Mouse (Mus musculus) forebrain, postnatal 0 days (tissue): ENCODE measurements around the gene Slc25a23. TPM values are rescaled to one million over a fixed set of nuclear protein-coding genes. Genes with fewer than 3 reads are reported as not detected.

Experiments used
- ATAC-seq: fragments of 200-750 bp; cut with Nextera tagmentation; 2 replicates; pipeline ENCODE4 v1.8.0; 2017; ENCODE audit warnings: mild to moderate bottlenecking, moderate library complexity
- DNase-seq: peaks from one replicate; pipeline ENCODE4 v3.0.0-alpha.2; 2015
- H3K27ac ChIP-seq: fragments of 300-500 bp; sonication (generic); 2 replicates; pipeline ENCODE4 v1.5.1; 2014; ENCODE audit warnings: low read depth, mild to moderate bottlenecking, antibody characterized with exemption, low read length, moderate library complexity, mixed read lengths
- H3K27me3 ChIP-seq: fragments of 300-500 bp; sonication (generic); 2 replicates; pipeline ENCODE4 v1.6.1; 2014; ENCODE audit warnings: mild to moderate bottlenecking, low read length, mixed read lengths; ENCODE audit not compliant: insufficient read depth
- H3K36me3 ChIP-seq: fragments of 300-500 bp; sonication (generic); 2 replicates; pipeline ENCODE4 v1.6.1; 2014; ENCODE audit warnings: mild to moderate bottlenecking, moderate library complexity; ENCODE audit not compliant: insufficient read depth
- H3K4me1 ChIP-seq: fragments of 300-500 bp; sonication (generic); 2 replicates; pipeline ENCODE4 v1.6.1; 2014; ENCODE audit warnings: antibody characterized with exemption; ENCODE audit not compliant: insufficient read depth
- H3K4me2 ChIP-seq: fragments of 300-500 bp; sonication (generic); 2 replicates; pipeline ENCODE4 v1.6.1; 2014; ENCODE audit warnings: low read depth, mild to moderate bottlenecking, moderate library complexity
- H3K4me3 ChIP-seq: fragments of 300-500 bp; sonication (generic); 2 replicates; pipeline ENCODE4 v1.5.1; 2014; ENCODE audit warnings: low read depth, low read length, mixed read lengths
- H3K9ac ChIP-seq: fragments of 300-500 bp; sonication (generic); 2 replicates; pipeline ENCODE4 v1.6.1; 2014; ENCODE audit warnings: mild to moderate bottlenecking
- H3K9me3 ChIP-seq: fragments of 300-500 bp; sonication (generic); 2 replicates; pipeline ENCODE4 v1.6.1; 2016; ENCODE audit warnings: low read length
- CTCF ChIP-seq: sonication (generic); IDR thresholded peaks from 2 replicates; pipeline ENCODE4 v1.5.1; 2016; ENCODE audit warnings: antibody characterized with exemption, control low read depth, low read depth
- WGBS: fragments of 180-500 bp; shearing (Covaris S2); extraction: QIAGEN DNeasy Blood & Tissue Kit; methylation state at CpG from one replicate; pipeline ENCODE4 v1.1.7; 2014; 5-methylcytosine and 5-hydroxymethylcytosine counted together
- polyA plus RNA-seq: library from polyadenylated mRNA; unstranded; fragments of >200 nt; fragmentation: Nextera tagmentation; extraction: Ambion mirVana; gene quantifications from 2 replicates; pipeline ENCODE4 v1.2.1, GENCODE M21; 2015
- total RNA-seq: library from RNA; depleted of rRNA; stranded (reverse); fragments of >200 nt; gene quantifications from 2 replicates; pipeline ENCODE4 v1.2.3, GENCODE M21; 2014; rRNA removed

Gene Slc25a23
- total and polyA plus RNA-seq, 2 experiments from 2014 or later = 43.2 to 101 TPM

- Histone ChIP-seq H3K9me3 (no peaks in the 10 kb centered on the region), H3K36me3 (peaks cover 67% of the 10 kb centered on the region), H3K27ac (no peak overlapping the region), H3K27me3 (no peaks in the 10 kb centered on the region), H3K4me1 (no peaks in the 10 kb centered on the region), H3K4me3 (no peak overlapping the region), H3K4me2 (no peak overlapping the region), H3K9ac (no peak overlapping the region)
- no peak for TF ChIP-seq CTCF
- 92% methylated on average over 7 of the region's 7 CpGs for WGBS
- DNase-seq (no peak), ATAC-seq (no peak)
Observed at GRCm38 (mm10) chr17:57003994-57004393, 55.7 kb downstream of the Slc25a23 start.

GRCm38 (mm10) chr17:57001228-57001627 lies 58.4 kb downstream of the Slc25a23 start:
- H3K4me3 ChIP-seq = no peak overlapping the region

GRCm38 (mm10) chr17:56999968-57000609 lies 59.6 kb downstream of the Slc25a23 start, which contains the start of gene Pspn:
Pspn (minus strand) TSS chr17:57000018.
- Histone ChIP-seq H3K4me2 (no peak within 1 kb of the TSS), H3K27me3 (no peaks in the 10 kb centered on the region), H3K9me3 (no peaks in the 10 kb centered on the region), H3K4me1 (no peaks in the 10 kb centered on the region), H3K36me3 (peaks cover 59% of the 10 kb centered on the region), H3K27ac (no peak within 1 kb of the TSS), H3K4me3 (no peak within 1 kb of the TSS), H3K9ac (no peak within 1 kb of the TSS)
- ATAC-seq (no peak), DNase-seq (no peak)
- TF ChIP-seq CTCF = no peak
- 91% methylated on average over 9 of the region's 9 CpGs for WGBS

More at GRCm38 (mm10) chr17:57001228-57001627, 58.4 kb downstream of the Slc25a23 start:
- no peak overlapping the region for H3K27ac ChIP-seq
- no peaks in the 10 kb centered on the region for H3K9me3 ChIP-seq
- H3K4me2 ChIP-seq = no peak overlapping the region
- no peaks in the 10 kb centered on the region for H3K4me1 ChIP-seq
- 79% methylated on average over 8 of the region's 8 CpGs for WGBS
- DNase-seq (no peak), ATAC-seq (no peak)
- no peak for TF ChIP-seq CTCF
- no peak overlapping the region for H3K9ac ChIP-seq
- peaks cover 48% of the 10 kb centered on the region for H3K36me3 ChIP-seq
- no peaks in the 10 kb centered on the region for H3K27me3 ChIP-seq

- TF ChIP-seq CTCF = no peak
- DNase-seq = no peak
- WGBS = 96% methylated on average over 9 of the region's 9 CpGs
- no peaks in the 10 kb centered on the region for H3K27me3 ChIP-seq
- H3K9me3 ChIP-seq = no peaks in the 10 kb centered on the region
- H3K4me3 ChIP-seq = no peak overlapping the region
- H3K27ac ChIP-seq = no peak overlapping the region
- ATAC-seq = no peak
- no peak overlapping the region for H3K4me2 ChIP-seq
- H3K36me3 ChIP-seq = peaks cover 62% of the 10 kb centered on the region
- no peaks in the 10 kb centered on the region for H3K4me1 ChIP-seq
- H3K9ac ChIP-seq = no peak overlapping the region
Observed at GRCm38 (mm10) chr17:56999414-56999813, 60.2 kb downstream of the Slc25a23 start.

GRCm38 (mm10) chr17:56997029-56997667 lies 62.5 kb downstream of the Slc25a23 start, which contains the start of gene Alkbh7:
Alkbh7 (plus strand) TSS chr17:56997339.
- no peaks in the 10 kb centered on the region for H3K27me3 ChIP-seq
- H3K9me3 ChIP-seq = no peaks in the 10 kb centered on the region
- peaks cover 63% of the 10 kb centered on the region for H3K36me3 ChIP-seq
- peak; percentile 92 for DNase-seq
- WGBS = under 1% methylated on average over 38 of the region's 38 CpGs
- peak within 1 kb of the TSS; percentile 77 for H3K9ac ChIP-seq
- TF ChIP-seq CTCF = peak; percentile 79
- H3K4me2 ChIP-seq = peak within 1 kb of the TSS; percentile 73
- H3K27ac ChIP-seq = peak within 1 kb of the TSS; percentile 80
- ATAC-seq = peak; percentile 98
- H3K4me1 ChIP-seq = no peaks in the 10 kb centered on the region
- H3K4me3 ChIP-seq = peak within 1 kb of the TSS; percentile 73

GRCm38 (mm10) chr17:56996506-56996905 lies 63.2 kb downstream of the Slc25a23 start:
- Histone ChIP-seq H3K36me3 (peaks cover 60% of the 10 kb centered on the region), H3K4me1 (no peaks in the 10 kb centered on the region), H3K9ac (no peak overlapping the region), H3K9me3 (no peaks in the 10 kb centered on the region), H3K4me2 (peak overlapping the region; percentile 73; the same call in 1 of the 2 replicates), H3K27ac (no peak overlapping the region), H3K4me3 (no peak overlapping the region), H3K27me3 (no peaks in the 10 kb centered on the region)
- ATAC-seq (no peak), DNase-seq (no peak)
- TF ChIP-seq CTCF = no peak
- 77% methylated on average over 2 of the region's 2 CpGs for WGBS

- WGBS = 93% methylated on average over 8 of the region's 8 CpGs
- H3K36me3 ChIP-seq = peaks cover 55% of the 10 kb centered on the region
Observed at GRCm38 (mm10) chr17:56995046-56995445, 64.6 kb downstream of the Slc25a23 start.

More at GRCm38 (mm10) chr17:56995046-56995445, 64.6 kb downstream of the Slc25a23 start:
- H3K9ac ChIP-seq = no peak overlapping the region
- ATAC-seq (no peak), DNase-seq (no peak)
- H3K9me3 ChIP-seq = no peaks in the 10 kb centered on the region
- H3K4me2 ChIP-seq = no peak overlapping the region
- H3K27ac ChIP-seq = no peak overlapping the region
- H3K27me3 ChIP-seq = no peaks in the 10 kb centered on the region
- peaks cover 8% of the 10 kb centered on the region; the same call in 1 of the 2 replicates for H3K4me1 ChIP-seq
- TF ChIP-seq CTCF = no peak
- no peak overlapping the region for H3K4me3 ChIP-seq

Other genes starting within 250 kb of the Slc25a23 start
- gene Rfx2, start 228.8 kb downstream of the Slc25a23 start, total RNA-seq = 2.4 and 3.6 TPM in 2 replicates
- 2.2 and 3.4 TPM in 2 replicates for gene Rfx2, start 228.8 kb downstream of the Slc25a23 start, polyA plus RNA-seq
- gene Acsbg2, start 185.4 kb downstream of the Slc25a23 start, total RNA-seq = not detected in 2 replicates
- gene Acsbg2, start 185.4 kb downstream of the Slc25a23 start, polyA plus RNA-seq = not detected in 2 replicates
- 0.14 TPM in 1 of 2 replicates, not detected in the other for gene 1700061G19Rik, start 184.4 kb downstream of the Slc25a23 start, total RNA-seq
- 0.15 and 0.48 TPM in 2 replicates for gene 1700061G19Rik, start 184.4 kb downstream of the Slc25a23 start, polyA plus RNA-seq
- 87.6 and 109 TPM in 2 replicates for gene Mllt1, start 124.4 kb downstream of the Slc25a23 start, total RNA-seq
- 58.5 and 65.8 TPM in 2 replicates for gene Mllt1, start 124.4 kb downstream of the Slc25a23 start, polyA plus RNA-seq
- gene Acer1, start 77.7 kb downstream of the Slc25a23 start, total RNA-seq = not detected in 2 replicates
- gene Acer1, start 77.7 kb downstream of the Slc25a23 start, polyA plus RNA-seq = not detected in 2 replicates
- gene Clpp, start 69.6 kb downstream of the Slc25a23 start, total RNA-seq = 105 and 109 TPM in 2 replicates
- 159 and 185 TPM in 2 replicates for gene Clpp, start 69.6 kb downstream of the Slc25a23 start, polyA plus RNA-seq
- gene Alkbh7, start 62.5 kb downstream of the Slc25a23 start, total RNA-seq = 44.2 and 50.7 TPM in 2 replicates
- gene Alkbh7, start 62.5 kb downstream of the Slc25a23 start, polyA plus RNA-seq = 52.2 and 56.4 TPM in 2 replicates
- not detected in 2 replicates for gene Pspn, start 59.8 kb downstream of the Slc25a23 start, total RNA-seq
- not detected in 2 replicates for gene Pspn, start 59.8 kb downstream of the Slc25a23 start, polyA plus RNA-seq
- 59.1 and 63.1 TPM in 2 replicates for gene Gtf2f1, start 48.6 kb downstream of the Slc25a23 start, total RNA-seq
- gene Gtf2f1, start 48.6 kb downstream of the Slc25a23 start, polyA plus RNA-seq = 76.8 and 83.0 TPM in 2 replicates
- gene Gm17949, start 48.4 kb downstream of the Slc25a23 start, total RNA-seq = not detected in 2 replicates
- gene Gm17949, start 48.4 kb downstream of the Slc25a23 start, polyA plus RNA-seq = 0.28 and 0.34 TPM in 2 replicates
- 49.5 and 65.5 TPM in 2 replicates for gene Khsrp, start 28.3 kb downstream of the Slc25a23 start, total RNA-seq
- gene Khsrp, start 28.3 kb downstream of the Slc25a23 start, polyA plus RNA-seq = 22.6 and 27.0 TPM in 2 replicates
- gene Slc25a41, start 18.2 kb downstream of the Slc25a23 start, total RNA-seq = not detected in 2 replicates
- not detected in 2 replicates for gene Slc25a41, start 18.2 kb downstream of the Slc25a23 start, polyA plus RNA-seq
- 2.0 and 4.0 TPM in 2 replicates for gene Crb3, start 758 bp downstream of the Slc25a23 start, total RNA-seq
- 2.4 and 3.5 TPM in 2 replicates for gene Crb3, start 758 bp downstream of the Slc25a23 start, polyA plus RNA-seq
- gene Dennd1c, start 18.7 kb upstream of the Slc25a23 start, total RNA-seq = 0.92 and 1.00 TPM in 2 replicates
- gene Dennd1c, start 18.7 kb upstream of the Slc25a23 start, polyA plus RNA-seq = 1.4 and 1.9 TPM in 2 replicates
- gene Tubb4a, start 27.9 kb upstream of the Slc25a23 start, total RNA-seq = 131 and 157 TPM in 2 replicates
- 453 and 500 TPM in 2 replicates for gene Tubb4a, start 27.9 kb upstream of the Slc25a23 start, polyA plus RNA-seq
- gene Tnfsf9, start 45.5 kb upstream of the Slc25a23 start, total RNA-seq = 2.1 and 3.5 TPM in 2 replicates
- gene Tnfsf9, start 45.5 kb upstream of the Slc25a23 start, polyA plus RNA-seq = 3.4 and 4.1 TPM in 2 replicates
- 1.3 TPM in 1 of 2 replicates, not detected in the other for gene Cd70, start 89.9 kb upstream of the Slc25a23 start, total RNA-seq
- gene Cd70, start 89.9 kb upstream of the Slc25a23 start, polyA plus RNA-seq = 0.47 and 0.69 TPM in 2 replicates
- gene Tnfsf14, start 134.3 kb upstream of the Slc25a23 start, total RNA-seq = not detected in 2 replicates
- gene Tnfsf14, start 134.3 kb upstream of the Slc25a23 start, polyA plus RNA-seq = not detected in 2 replicates
- 1.3 and 1.4 TPM in 2 replicates for gene C3, start 168.3 kb upstream of the Slc25a23 start, total RNA-seq
- gene C3, start 168.3 kb upstream of the Slc25a23 start, polyA plus RNA-seq = 0.77 and 1.2 TPM in 2 replicates
- gene Gpr108, start 188.6 kb upstream of the Slc25a23 start, total RNA-seq = 15.7 and 18.6 TPM in 2 replicates
- gene Gpr108, start 188.6 kb upstream of the Slc25a23 start, polyA plus RNA-seq = 16.9 and 17.5 TPM in 2 replicates
- gene Trip10, start 189.6 kb upstream of the Slc25a23 start, total RNA-seq = 3.2 and 3.5 TPM in 2 replicates
- 5.2 and 6.0 TPM in 2 replicates for gene Trip10, start 189.6 kb upstream of the Slc25a23 start, polyA plus RNA-seq
- gene Vav1, start 219.2 kb upstream of the Slc25a23 start, total RNA-seq = 2.2 and 2.5 TPM in 2 replicates
- gene Vav1, start 219.2 kb upstream of the Slc25a23 start, polyA plus RNA-seq = 1.6 and 1.8 TPM in 2 replicates